Mouse (Mus musculus) common myeloid progenitor, adult 5-6 weeks (primary cell): ENCODE data around the gene Rdh14. TPM values are rescaled to one million over a fixed set of nuclear protein-coding genes. Genes with fewer than 3 reads are reported as not detected.

Experiments
- ATAC-seq: replicated peaks from 2 replicates; pipeline ENCODE4 v1.8.0; 2016; ENCODE audit warnings: low read depth, mild to moderate bottlenecking, moderate TSS enrichment, inconsistent platforms; ENCODE audit not compliant: poor library complexity, severe bottlenecking
- total RNA-seq: library from RNA; stranded (forward); fragments of 200-1000, 187-1606 nt; gene quantifications from 2 replicates; pipeline ENCODE4 v1.2.3, GENCODE M21; 2017

Gene Rdh14
- 4.1 and 13.3 TPM in 2 replicates for total RNA-seq

GRCm38 (mm10) chr12:10390671-10391441, at the start of gene Rdh14:
Gene Rdh14, plus strand, starts transcription at chr12:10390772.
- ATAC-seq: peak; percentile 99

DNA sequence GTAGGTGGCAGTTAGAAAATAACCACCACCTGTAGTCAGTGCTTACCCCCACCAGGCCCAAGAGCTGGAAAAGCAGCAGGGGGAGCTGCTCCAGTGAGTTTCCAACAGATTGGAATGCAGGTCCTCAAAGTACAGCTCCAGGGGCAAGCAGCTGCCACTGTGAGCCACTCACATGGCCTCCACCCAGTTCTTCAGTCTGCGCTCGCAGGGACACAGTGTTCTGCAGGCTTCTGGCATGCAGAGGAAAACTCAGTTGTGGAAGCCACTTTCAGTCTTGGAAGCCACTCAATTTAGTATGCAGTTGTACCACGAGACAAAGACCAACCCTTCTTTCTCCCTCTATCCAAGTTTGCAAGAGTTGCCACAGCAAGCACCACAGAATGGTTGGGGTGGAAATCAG, 39.9 kb upstream of the Rdh14 start:
- ATAC-seq: no peak

DNA sequence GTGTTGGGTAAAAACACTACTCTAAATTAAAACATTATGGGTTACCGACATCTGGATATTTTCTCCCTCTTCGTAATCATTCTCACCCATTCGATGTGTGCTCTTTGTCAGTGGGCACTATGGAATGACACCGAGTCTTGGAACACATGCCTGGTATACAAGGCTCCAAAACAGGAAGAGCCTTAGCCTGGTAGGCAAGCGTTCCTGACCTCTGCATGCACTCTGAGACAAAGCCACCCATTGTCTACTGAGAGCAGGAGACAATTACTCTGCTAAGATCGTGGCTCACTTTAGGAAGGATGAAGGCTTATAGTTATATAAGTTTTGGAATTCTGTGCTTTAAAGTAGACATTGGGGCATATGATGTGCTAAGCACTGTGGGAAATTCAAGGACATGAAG, 32.8 kb upstream of the Rdh14 start:
- ATAC-seq: no peak

DNA sequence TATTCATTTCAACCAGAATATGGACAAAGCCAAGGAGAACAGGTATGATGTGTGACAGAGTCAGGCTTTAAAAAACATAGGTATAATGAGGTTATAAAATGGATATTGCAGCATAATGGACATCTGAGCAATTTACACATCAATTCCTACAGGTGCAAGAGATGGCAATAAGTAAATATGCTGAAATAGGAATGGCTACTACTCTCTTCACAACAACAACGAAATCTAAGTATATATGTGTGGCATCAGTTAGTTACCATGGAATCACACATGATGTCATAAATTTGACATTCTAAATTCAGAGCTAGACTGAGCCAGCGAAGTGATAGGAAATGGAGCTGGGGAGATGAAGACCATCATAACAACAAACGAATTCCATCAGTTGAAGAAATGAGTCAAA, 20.9 kb upstream of the Rdh14 start, which contains the start of gene Nt5c1b:
TSS of gene Nt5c1b (plus strand) at position 301 of the 400 bp plus-strand sequence.
- no peak for ATAC-seq

DNA sequence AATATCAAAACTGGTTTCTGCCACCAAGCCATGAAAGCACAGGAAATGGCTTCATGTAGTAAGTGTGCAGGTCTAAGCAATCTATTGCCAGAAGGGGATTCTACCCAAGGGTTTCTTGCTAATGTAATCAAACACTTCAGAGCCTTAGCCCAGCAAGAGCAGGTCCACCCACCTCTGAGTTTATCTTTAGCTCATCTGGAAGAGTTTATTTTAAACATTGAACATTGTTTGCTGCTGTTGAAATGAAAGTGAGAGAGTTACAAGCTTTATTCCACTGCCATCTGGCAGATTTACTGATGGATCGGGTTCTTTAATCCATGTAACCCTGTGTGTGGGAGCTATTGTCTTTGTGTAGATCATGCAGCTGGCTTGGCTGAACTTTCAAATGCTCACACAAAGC, 10.2 kb downstream of the Rdh14 start:
- ATAC-seq: no peak

- 0 out of 2 replicates have a peak, but pooled peaks have one; percentile 50 for ATAC-seq
Observed at GRCm38 (mm10) chr12:10402421-10403115, 12.0 kb downstream of the Rdh14 start.

DNA sequence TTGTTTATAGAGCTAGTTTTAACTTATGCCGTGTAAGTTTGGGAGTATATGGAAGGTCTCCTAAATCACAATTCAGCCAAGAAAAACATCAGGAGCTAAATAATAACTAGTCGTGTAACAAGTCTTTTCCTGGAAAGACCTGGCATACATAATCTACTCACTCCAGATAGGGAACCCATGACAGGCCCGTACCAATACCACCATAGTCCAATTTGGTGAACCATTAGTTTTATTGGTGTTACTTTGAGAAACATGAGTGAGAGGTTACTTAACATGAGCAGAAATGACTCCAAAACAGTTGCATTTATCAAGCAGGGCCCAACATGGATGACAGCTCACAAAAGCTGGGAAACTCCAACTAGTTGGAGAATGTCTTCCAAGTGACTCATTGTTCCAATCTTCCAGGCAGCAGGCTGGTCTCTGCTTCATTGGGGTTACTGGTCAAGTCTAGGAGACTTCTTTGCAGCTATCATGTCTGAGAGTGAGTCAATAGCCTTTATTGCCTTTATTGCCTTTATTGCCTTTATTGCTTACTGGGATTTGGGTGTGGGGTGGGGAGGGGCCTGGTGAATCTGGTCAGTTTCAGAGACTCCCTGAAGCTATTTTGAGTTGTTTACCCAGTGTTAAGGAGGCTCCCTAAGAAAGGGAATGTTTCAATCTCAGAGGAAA, 20.1 kb downstream of the Rdh14 start:
- ATAC-seq: no peak

GRCm38 (mm10) chr12:10411453-10411852, 20.9 kb downstream of the Rdh14 start:
- no peak for ATAC-seq

DNA sequence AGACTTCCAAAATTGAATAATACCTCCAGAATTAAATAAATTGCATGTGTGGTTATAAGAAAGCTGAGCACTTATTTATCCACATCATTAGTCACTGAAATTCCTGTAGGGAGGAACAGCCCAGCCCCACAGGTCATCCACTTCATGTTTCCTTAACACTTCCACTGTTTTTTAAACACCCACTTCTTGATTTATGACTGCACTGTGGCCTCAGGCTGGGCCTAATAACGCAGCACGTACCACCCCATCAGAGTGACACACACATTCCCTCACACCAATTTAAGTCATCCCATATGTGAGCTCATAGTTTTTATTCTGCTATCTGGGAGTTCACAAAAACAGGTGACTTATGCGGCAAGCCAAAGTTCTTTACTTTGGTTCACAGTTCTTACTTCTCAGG, 31.8 kb downstream of the Rdh14 start:
- ATAC-seq: no peak

DNA sequence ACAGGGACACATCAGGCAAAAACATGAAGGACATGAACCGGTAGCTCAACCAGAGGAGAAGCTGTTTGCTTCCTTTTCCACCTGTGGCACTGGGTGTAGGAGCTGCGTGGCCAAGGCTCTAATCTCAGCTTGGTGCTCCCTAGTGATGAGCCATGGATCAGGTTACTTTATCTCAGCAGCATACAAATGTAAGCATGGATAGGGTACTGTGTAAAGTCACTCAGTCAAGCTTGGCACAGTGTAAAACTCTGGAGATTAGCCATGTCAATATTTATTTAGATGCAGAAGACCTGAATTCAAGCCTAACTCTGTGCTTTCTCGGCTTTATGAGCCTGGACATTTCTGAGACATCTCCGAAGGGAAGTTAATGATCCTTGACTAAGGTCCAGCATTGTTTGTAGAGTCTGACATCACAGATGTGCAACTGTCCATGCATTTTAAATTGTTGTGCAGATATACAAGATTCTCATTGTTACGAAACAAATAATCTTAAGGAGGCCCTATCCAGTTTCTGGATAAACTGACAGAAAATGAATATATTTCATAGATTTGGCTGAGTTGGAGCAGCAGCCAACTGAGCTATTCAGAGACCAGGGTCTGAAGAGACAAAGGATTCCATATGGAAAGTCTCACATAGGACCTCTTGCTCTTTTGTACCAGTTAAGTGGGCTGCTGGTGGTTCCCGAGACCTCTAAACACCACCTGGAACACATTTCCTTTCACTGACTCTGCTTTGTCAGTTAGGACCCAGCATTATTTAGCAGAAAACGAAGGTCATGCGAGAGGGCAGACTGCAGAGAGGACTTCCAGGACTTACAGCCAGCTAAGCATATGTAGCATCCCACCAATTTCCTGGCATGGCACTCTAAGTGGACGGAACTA, 35.7 kb downstream of the Rdh14 start:
- ATAC-seq: no peak

DNA sequence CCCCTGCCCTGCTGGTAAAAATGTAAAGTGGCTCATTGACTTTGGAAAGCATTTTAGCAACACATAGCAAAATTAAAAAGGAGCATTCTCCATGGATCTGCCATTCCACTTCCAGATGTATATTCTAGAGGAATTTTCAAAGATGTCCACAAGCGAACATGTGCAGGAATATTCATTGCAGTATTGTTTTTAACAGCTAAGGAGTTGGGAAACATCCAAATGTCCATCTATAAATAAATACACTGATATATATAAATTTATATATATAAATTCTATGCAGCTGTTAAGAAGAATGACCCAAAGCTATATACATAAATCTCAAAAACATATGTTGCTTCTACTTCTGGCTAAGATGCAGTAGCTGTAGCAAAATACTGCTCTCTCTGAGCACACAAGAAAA, 40.4 kb downstream of the Rdh14 start:
- ATAC-seq: no peak

DNA sequence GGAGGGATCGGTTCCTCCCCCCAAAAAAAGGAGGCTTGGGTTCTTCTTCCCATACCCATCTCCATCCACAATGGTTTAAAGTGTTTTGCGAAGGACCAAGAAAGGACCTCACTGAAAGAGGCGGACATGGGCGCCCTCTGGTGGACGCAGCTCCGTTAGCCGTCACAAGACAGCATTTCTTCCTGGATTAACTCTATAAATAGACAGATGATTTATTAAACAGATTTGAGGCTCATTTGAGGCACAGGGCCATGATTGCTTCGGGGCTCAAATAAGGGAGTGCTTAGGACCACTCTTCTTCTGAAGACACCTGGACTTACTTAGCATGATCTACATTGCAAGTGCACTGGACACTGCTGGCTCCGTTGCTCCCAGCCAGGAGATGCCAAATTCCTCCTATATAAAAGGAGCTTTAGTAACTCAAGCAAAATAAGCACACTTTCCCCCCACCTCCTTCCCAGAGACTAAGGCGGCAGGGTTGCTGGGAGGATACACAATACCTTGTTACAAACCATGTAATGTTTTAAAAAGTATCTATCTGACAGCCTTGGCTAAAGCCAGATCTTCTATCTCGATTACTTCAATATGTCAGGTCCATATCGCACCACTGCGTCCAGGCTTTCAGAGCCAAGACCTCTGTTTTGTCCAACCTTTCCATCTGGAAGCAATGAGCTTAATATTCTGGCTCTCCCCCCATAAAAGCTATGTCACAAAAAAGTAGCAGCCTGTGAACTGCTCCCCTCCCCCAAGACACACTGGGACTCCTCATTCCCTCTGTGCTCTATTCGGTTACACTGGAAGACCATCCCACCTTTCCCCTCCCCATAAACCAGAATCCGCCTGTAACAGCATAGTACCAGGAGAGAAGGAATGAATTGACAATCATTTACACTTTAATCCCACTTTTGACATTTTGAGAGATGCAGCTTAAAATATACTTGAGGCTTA, 47.8 kb downstream of the Rdh14 start:
- peak; percentile 92 for ATAC-seq

- no peak for ATAC-seq
Observed at GRCm38 (mm10) chr12:10439483-10440235, 49.1 kb downstream of the Rdh14 start.

Other genes starting within 250 kb of the Rdh14 start
- not detected in 2 replicates for gene Nt5c1b, start 20.8 kb upstream of the Rdh14 start, total RNA-seq